Mouse (Mus musculus): ENCODE data around the gene Ube4b.

- no peak for TF ChIP-seq CTCF (IDR thresholded peaks at IDR 0.05; ENCODE audit: control insufficient read depth, insufficient read depth, insufficient replicate concordance, low read depth, low read length)
- TF ChIP-seq POLR2A (IDR thresholded peaks at IDR 0.05; ENCODE audit: control insufficient read depth, low read depth, low read length) = no peak
Observed at GRCm38 (mm10) chr4:149444465-149444864, 17.9 kb upstream of the Ube4b start.
